Mouse (Mus musculus) C2C12 (cell line): ENCODE results near the gene Kalrn.

Source experiments
- MAX ChIP-seq: IDR thresholded peaks from one replicate; pipeline ENCODE4 v1.6.1; 2011; ENCODE audit warnings: mild to moderate bottlenecking, control low read depth
- MYOG ChIP-seq: IDR thresholded peaks from one replicate; pipeline ENCODE4 v1.6.1; 2011; ENCODE audit not compliant: control insufficient read depth, insufficient read length; ENCODE audit errors: extremely low read depth
- USF1 ChIP-seq: IDR thresholded peaks from one replicate; pipeline ENCODE4 v1.6.1; 2011; ENCODE audit warnings: low read depth, mild to moderate bottlenecking, control low read depth, moderate library complexity

GRCm38 (mm10) chr16:33937567-33937966 is 635.8 kb downstream of the Kalrn start:
- TF ChIP-seq MAX (no peak), USF1 (peak; percentile 26), MYOG (no peak)
